Mouse (Mus musculus): ENCODE results near the gene Sphkap. TPM values are rescaled to one million over a fixed set of nuclear protein-coding genes. Genes with fewer than 3 reads are reported as not detected.

Gene Sphkap
- polyA plus RNA-seq, 1 experiment from 2014 or later, result 1.4 TPM

GRCm38 (mm10) chr1:83362168-83362567, 45.8 kb downstream of the Sphkap start:
- 77% methylated on average over 6 of the region's 6 CpGs for WGBS
- H3K36me3 ChIP-seq, result no peaks in the 10 kb centered on the region
- no peak for ATAC-seq (ENCODE audit: low FRiP score, low read depth)
- no peaks in the 10 kb centered on the region for H3K4me1 ChIP-seq
- no peaks in the 10 kb centered on the region for H3K27me3 ChIP-seq (replicated peaks)
- no peak overlapping the region for H3K27ac ChIP-seq
- no peak overlapping the region for H3K9ac ChIP-seq
- no peak overlapping the region for H3K4me3 ChIP-seq
- H3K4me2 ChIP-seq (replicated peaks), result no peak overlapping the region
- no peaks in the 10 kb centered on the region for H3K9me3 ChIP-seq

GRCm38 (mm10) chr1:83346453-83346852, 61.5 kb downstream of the Sphkap start:
- Histone ChIP-seq H3K9me3 (no peaks in the 10 kb centered on the region), H3K9ac (no peak overlapping the region), H3K27me3 (replicated peaks) (no peaks in the 10 kb centered on the region), H3K4me3 (no peak overlapping the region), H3K36me3 (no peaks in the 10 kb centered on the region), H3K4me2 (replicated peaks) (no peak overlapping the region), H3K27ac (no peak overlapping the region), H3K4me1 (no peaks in the 10 kb centered on the region)
- ATAC-seq (ENCODE audit: low FRiP score, low read depth), result no peak
- 80% methylated on average over 1 of the region's 1 CpGs for WGBS

- Histone ChIP-seq H3K9me3 (no peaks in the 10 kb centered on the region), H3K27ac (no peak overlapping the region), H3K36me3 (no peaks in the 10 kb centered on the region), H3K9ac (no peak overlapping the region), H3K4me3 (no peak overlapping the region), H3K4me1 (no peaks in the 10 kb centered on the region), H3K27me3 (replicated peaks) (no peaks in the 10 kb centered on the region), H3K4me2 (replicated peaks) (no peak overlapping the region)
- no peak for ATAC-seq (ENCODE audit: low FRiP score, low read depth)
- WGBS, result 88% methylated on average over 14 of the region's 14 CpGs
Observed at GRCm38 (mm10) chr1:83345572-83345971, 62.4 kb downstream of the Sphkap start.

- Histone ChIP-seq H3K4me3 (no peak overlapping the region), H3K27me3 (replicated peaks) (no peaks in the 10 kb centered on the region), H3K4me1 (no peaks in the 10 kb centered on the region), H3K27ac (no peak overlapping the region), H3K4me2 (replicated peaks) (no peak overlapping the region), H3K36me3 (no peaks in the 10 kb centered on the region), H3K9me3 (no peaks in the 10 kb centered on the region), H3K9ac (no peak overlapping the region)
- 79% methylated on average over 3 of the region's 3 CpGs for WGBS
- ATAC-seq (ENCODE audit: low FRiP score, low read depth), result no peak
Observed at GRCm38 (mm10) chr1:83345069-83345468, 62.9 kb downstream of the Sphkap start.

- no peaks in the 10 kb centered on the region for H3K9me3 ChIP-seq
- no peaks in the 10 kb centered on the region for H3K36me3 ChIP-seq
- H3K9ac ChIP-seq, result no peak overlapping the region
- WGBS, result 83% methylated on average over 4 of the region's 4 CpGs
- no peak overlapping the region for H3K27ac ChIP-seq
- ATAC-seq (ENCODE audit: low FRiP score, low read depth), result no peak
- H3K4me1 ChIP-seq, result no peaks in the 10 kb centered on the region
- H3K27me3 ChIP-seq (replicated peaks), result no peaks in the 10 kb centered on the region
- H3K4me3 ChIP-seq, result no peak overlapping the region
- no peak overlapping the region for H3K4me2 ChIP-seq (replicated peaks)
Observed at GRCm38 (mm10) chr1:83342726-83343250, 65.2 kb downstream of the Sphkap start.

GRCm38 (mm10) chr1:83339358-83339757, 68.6 kb downstream of the Sphkap start:
- Histone ChIP-seq H3K4me1 (no peaks in the 10 kb centered on the region), H3K36me3 (no peaks in the 10 kb centered on the region), H3K4me3 (no peak overlapping the region), H3K27me3 (replicated peaks) (no peaks in the 10 kb centered on the region), H3K4me2 (replicated peaks) (no peak overlapping the region), H3K9ac (no peak overlapping the region), H3K9me3 (no peaks in the 10 kb centered on the region), H3K27ac (no peak overlapping the region)
- 86% methylated on average over 3 of the region's 3 CpGs for WGBS
- ATAC-seq (ENCODE audit: low FRiP score, low read depth), result no peak

- no peak overlapping the region for H3K27ac ChIP-seq
- H3K4me2 ChIP-seq (replicated peaks), result no peak overlapping the region
- no peaks in the 10 kb centered on the region; the same call in 1 of the 2 replicates for H3K4me1 ChIP-seq
- 14% methylated on average over 4 of the region's 4 CpGs for WGBS
- ATAC-seq (ENCODE audit: low FRiP score, low read depth), result peak; percentile 84
- H3K4me3 ChIP-seq, result no peak overlapping the region
- peaks cover 2% of the 10 kb centered on the region; the same call in 1 of the 2 replicates for H3K27me3 ChIP-seq (replicated peaks)
- H3K9me3 ChIP-seq, result no peaks in the 10 kb centered on the region
- no peaks in the 10 kb centered on the region for H3K36me3 ChIP-seq
- H3K9ac ChIP-seq, result no peak overlapping the region
Observed at GRCm38 (mm10) chr1:83316917-83317316, 91.1 kb downstream of the Sphkap start.

- no peak overlapping the region for H3K9ac ChIP-seq
- no peaks in the 10 kb centered on the region for H3K9me3 ChIP-seq
- H3K27me3 ChIP-seq (replicated peaks), result peaks cover 2% of the 10 kb centered on the region; the same call in 1 of the 2 replicates
- no peaks in the 10 kb centered on the region for H3K36me3 ChIP-seq
- no peak overlapping the region for H3K4me2 ChIP-seq (replicated peaks)
- H3K4me1 ChIP-seq, result no peaks in the 10 kb centered on the region; the same call in 1 of the 2 replicates
- H3K27ac ChIP-seq, result no peak overlapping the region
- no peak for ATAC-seq (ENCODE audit: low FRiP score, low read depth)
- WGBS, result 72% methylated on average over 9 of the region's 9 CpGs
- H3K4me3 ChIP-seq, result no peak overlapping the region
Observed at GRCm38 (mm10) chr1:83315146-83315545, 92.9 kb downstream of the Sphkap start.

GRCm38 (mm10) chr1:83311607-83312295, 96.2 kb downstream of the Sphkap start:
- H3K4me1 ChIP-seq, result no peaks in the 10 kb centered on the region; the same call in 1 of the 2 replicates
- no peak overlapping the region for H3K9ac ChIP-seq
- H3K27me3 ChIP-seq (replicated peaks), result 0 out of 2 replicates have a peak, but pooled peaks cover 2% of the 10 kb centered on the region
- no peak overlapping the region for H3K4me2 ChIP-seq (replicated peaks)
- H3K4me3 ChIP-seq, result no peak overlapping the region
- ATAC-seq (ENCODE audit: low FRiP score, low read depth), result no peak
- H3K36me3 ChIP-seq, result no peaks in the 10 kb centered on the region
- H3K27ac ChIP-seq, result no peak overlapping the region
- no peaks in the 10 kb centered on the region for H3K9me3 ChIP-seq
- WGBS, result 84% methylated on average over 6 of the region's 6 CpGs

GRCm38 (mm10) chr1:83297137-83298076, 110.6 kb downstream of the Sphkap start:
- Histone ChIP-seq H3K9ac (no peak overlapping the region), H3K27me3 (replicated peaks) (no peaks in the 10 kb centered on the region), H3K36me3 (no peaks in the 10 kb centered on the region), H3K4me1 (no peaks in the 10 kb centered on the region), H3K4me2 (replicated peaks) (no peak overlapping the region), H3K27ac (no peak overlapping the region), H3K4me3 (no peak overlapping the region), H3K9me3 (no peaks in the 10 kb centered on the region)
- ATAC-seq (ENCODE audit: low FRiP score, low read depth), result no peak
- 73% methylated on average over 6 of the region's 6 CpGs for WGBS

GRCm38 (mm10) chr1:83285866-83286265, 122.1 kb downstream of the Sphkap start:
- H3K27ac ChIP-seq, result no peak overlapping the region
- no peak for ATAC-seq (ENCODE audit: low FRiP score, low read depth)
- H3K4me2 ChIP-seq (replicated peaks), result no peak overlapping the region
- no peak overlapping the region for H3K9ac ChIP-seq
- H3K36me3 ChIP-seq, result no peaks in the 10 kb centered on the region
- no peaks in the 10 kb centered on the region for H3K27me3 ChIP-seq (replicated peaks)
- H3K9me3 ChIP-seq, result no peaks in the 10 kb centered on the region
- no peaks in the 10 kb centered on the region for H3K4me1 ChIP-seq
- 71% methylated on average over 7 of the region's 7 CpGs for WGBS
- H3K4me3 ChIP-seq, result no peak overlapping the region

GRCm38 (mm10) chr1:83277044-83277443, 131.0 kb downstream of the Sphkap start:
- H3K4me2 ChIP-seq (replicated peaks), result no peak overlapping the region
- no peak for ATAC-seq (ENCODE audit: low FRiP score, low read depth)
- 63% methylated on average over 11 of the region's 11 CpGs for WGBS

More at GRCm38 (mm10) chr1:83277044-83277443, 131.0 kb downstream of the Sphkap start:
- Histone ChIP-seq H3K36me3 (no peaks in the 10 kb centered on the region), H3K27ac (no peak overlapping the region), H3K9me3 (no peaks in the 10 kb centered on the region), H3K4me3 (no peak overlapping the region), H3K27me3 (replicated peaks) (no peaks in the 10 kb centered on the region), H3K4me1 (no peaks in the 10 kb centered on the region), H3K9ac (no peak overlapping the region)
